10 mouse cellular contexts compared by ENCODE assay signal in genomic region chr10:59908776-59909315, GRCm38 (mm10). TPM values are rescaled to one million over a fixed set of nuclear protein-coding genes. Genes with fewer than 3 reads are reported as not detected.
DNase-seq lines count a peak whose midpoint lies in the region; ATAC-seq lines count a peak whose summit lies in the region.
"Had no signal": no experiment of that assay in that cellular context is flagged by ENCODE, and none has a peak within 500 bp of the region (broad histone marks: within the 10 kb centered on the region; RNA-seq: fewer than 3 reads in every experiment).

No protein-coding gene starts in this region.

- WGBS in midbrain, embryonic 10.5 days, result 50% methylated on average over 7 of the region's 7 CpGs
- WGBS in midbrain, embryonic 15.5 days, result 52% methylated on average over 7 of the region's 7 CpGs
- 47% methylated on average over 7 of the region's 7 CpGs for WGBS in hindbrain, embryonic 13.5 days
- 59% methylated on average over 7 of the region's 7 CpGs for WGBS in neural tube, embryonic 15.5 days

- peaks cover 28% of the 10 kb centered on the region for H3K27me3 ChIP-seq in midbrain, embryonic 10.5 days (ENCODE audit: low read depth, poor library complexity, severe bottlenecking)
- no peaks in the 10 kb centered on the region for H3K27me3 ChIP-seq in midbrain, embryonic 15.5 days (replicated peaks)
- no peaks in the 10 kb centered on the region for H3K27me3 ChIP-seq in hindbrain, embryonic 13.5 days
- no peaks in the 10 kb centered on the region for H3K27me3 ChIP-seq in neural tube, embryonic 15.5 days (replicated peaks)

- no peaks in the 10 kb centered on the region for H3K9me3 ChIP-seq in midbrain, embryonic 10.5 days (replicated peaks)
- H3K9me3 ChIP-seq in midbrain, embryonic 15.5 days, result no peaks in the 10 kb centered on the region
- no peaks in the 10 kb centered on the region for H3K9me3 ChIP-seq in hindbrain, embryonic 13.5 days
- H3K9me3 ChIP-seq in neural tube, embryonic 15.5 days (replicated peaks), result no peaks in the 10 kb centered on the region
- H3K9me3 ChIP-seq: G1E had no signal

- H3K36me3 ChIP-seq in midbrain, embryonic 10.5 days, result no peaks in the 10 kb centered on the region
- H3K36me3 ChIP-seq in midbrain, embryonic 15.5 days (replicated peaks), result no peaks in the 10 kb centered on the region
- H3K36me3 ChIP-seq in hindbrain, embryonic 13.5 days, result no peaks in the 10 kb centered on the region
- no peaks in the 10 kb centered on the region for H3K36me3 ChIP-seq in neural tube, embryonic 15.5 days
- H3K36me3 ChIP-seq: G1E had no signal

- no peak overlapping the region for H3K4me2 ChIP-seq in midbrain, embryonic 15.5 days
- H3K4me2 ChIP-seq in hindbrain, embryonic 13.5 days, result no peak overlapping the region
- H3K4me2 ChIP-seq in neural tube, embryonic 15.5 days, result 0 out of 2 replicates have a peak overlapping the region, but pooled peaks have one; percentile 29

- no peak for ATAC-seq in midbrain, embryonic 15.5 days (replicated peaks)
- no peak for ATAC-seq in hindbrain, embryonic 13.5 days (ENCODE audit: low FRiP score)
- no peak for ATAC-seq in neural tube, embryonic 15.5 days (ENCODE audit: low FRiP score)

- peak overlapping the region; percentile 87 for H3K27ac ChIP-seq in midbrain, embryonic 10.5 days (replicated peaks)
- H3K27ac ChIP-seq in midbrain, embryonic 15.5 days, result no peak overlapping the region
- 0 out of 2 replicates have a peak overlapping the region, but pooled peaks have one; percentile 52 for H3K27ac ChIP-seq in hindbrain, embryonic 13.5 days
- H3K27ac ChIP-seq in neural tube, embryonic 15.5 days (replicated peaks), result peak overlapping the region; percentile 30

- H3K4me3 ChIP-seq in midbrain, embryonic 10.5 days, result 0 out of 2 replicates have a peak overlapping the region, but pooled peaks have one; percentile 28
- no peak overlapping the region for H3K4me3 ChIP-seq in midbrain, embryonic 15.5 days
- no peak overlapping the region for H3K4me3 ChIP-seq in hindbrain, embryonic 13.5 days
- no peak overlapping the region for H3K4me3 ChIP-seq in neural tube, embryonic 15.5 days (replicated peaks)

- H3K4me1 ChIP-seq in midbrain, embryonic 10.5 days, result peaks cover 59% of the 10 kb centered on the region
- peaks cover 20% of the 10 kb centered on the region for H3K4me1 ChIP-seq in midbrain, embryonic 15.5 days
- peaks cover 45% of the 10 kb centered on the region for H3K4me1 ChIP-seq in hindbrain, embryonic 13.5 days (replicated peaks)
- H3K4me1 ChIP-seq in neural tube, embryonic 15.5 days, result peaks cover 29% of the 10 kb centered on the region

- no peak overlapping the region for H3K9ac ChIP-seq in midbrain, embryonic 15.5 days
- no peak overlapping the region for H3K9ac ChIP-seq in hindbrain, embryonic 13.5 days
- H3K9ac ChIP-seq in neural tube, embryonic 15.5 days (replicated peaks), result no peak overlapping the region

- DNase-seq in gastrocnemius, postnatal 25 days, result peak; percentile 5
- DNase-seq in gastrocnemius, postnatal 10 days, result no peak
- DNase-seq in midbrain, embryonic 10.5 days (ENCODE audit: low spot score), result no peak
- no peak for DNase-seq in layer of hippocampus, postnatal 36 days
- DNase-seq in yolk sac, embryonic 10.5 days (ENCODE audit: low spot score), result no peak
- DNase-seq: cerebellum, adult 8-10 months had no signal

RNA-seq across cellular contexts. Expression of gene Dnajb12, which starts 29.5 kb away (rescaled TPM):
- 10 to 100 TPM; 49.4 to 49.8 TPM for total RNA-seq in gastrocnemius, postnatal 25 days (2021)
- total RNA-seq in gastrocnemius, postnatal 10 days (2021), result 10 to 100 TPM; 44.0 to 44.9 TPM
- 27.3 and 27.6 TPM in 2 replicates for polyA plus RNA-seq in midbrain, embryonic 10.5 days (2016; fragmentation: Nextera tagmentation; extraction: Ambion mirVana)
- polyA plus RNA-seq in midbrain, embryonic 15.5 days (2015; fragmentation: Nextera tagmentation; extraction: Ambion mirVana), result 18.0 TPM in 2 replicates
- polyA plus RNA-seq in hindbrain, embryonic 13.5 days (2015; fragmentation: Nextera tagmentation; extraction: Ambion mirVana), result 18.4 and 19.2 TPM in 2 replicates
- 17.2 and 20.6 TPM in 2 replicates for polyA plus RNA-seq in neural tube, embryonic 15.5 days (2015; fragmentation: Nextera tagmentation; extraction: Ambion mirVana)
- 10 to 100 TPM; 48.0 to 48.3 TPM for total RNA-seq in layer of hippocampus, postnatal 36 days (2021)

RNA-seq across cellular contexts. Expression of gene Ddit4, which starts 42.8 kb away (rescaled TPM):
- total RNA-seq in gastrocnemius, postnatal 25 days (2021), result 10 to 100 TPM in 1 of 2 experiments, 1 to 10 TPM in 1; 8.6 to 11.4 TPM
- total RNA-seq in gastrocnemius, postnatal 10 days (2021), result 10 to 100 TPM; 14.2 to 39.1 TPM
- polyA plus RNA-seq in midbrain, embryonic 10.5 days (2016; fragmentation: Nextera tagmentation; extraction: Ambion mirVana), result 31.8 and 31.9 TPM in 2 replicates
- polyA plus RNA-seq in midbrain, embryonic 15.5 days (2015; fragmentation: Nextera tagmentation; extraction: Ambion mirVana), result 52.6 and 59.4 TPM in 2 replicates
- 64.8 and 69.6 TPM in 2 replicates for polyA plus RNA-seq in hindbrain, embryonic 13.5 days (2015; fragmentation: Nextera tagmentation; extraction: Ambion mirVana)
- 80.8 and 91.6 TPM in 2 replicates for polyA plus RNA-seq in neural tube, embryonic 15.5 days (2015; fragmentation: Nextera tagmentation; extraction: Ambion mirVana)
- 10 to 100 TPM; 89.5 to 96.2 TPM for total RNA-seq in layer of hippocampus, postnatal 36 days (2021)
